Mouse (Mus musculus): Measurements from ENCODE around the gene Klhl21. TPM values are rescaled to one million over a fixed set of nuclear protein-coding genes. Genes with fewer than 3 reads are reported as not detected.

The Klhl21 gene
- total RNA-seq (2012; rRNA removed) = 19.7 and 21.0 TPM in 2 replicates

DNA sequence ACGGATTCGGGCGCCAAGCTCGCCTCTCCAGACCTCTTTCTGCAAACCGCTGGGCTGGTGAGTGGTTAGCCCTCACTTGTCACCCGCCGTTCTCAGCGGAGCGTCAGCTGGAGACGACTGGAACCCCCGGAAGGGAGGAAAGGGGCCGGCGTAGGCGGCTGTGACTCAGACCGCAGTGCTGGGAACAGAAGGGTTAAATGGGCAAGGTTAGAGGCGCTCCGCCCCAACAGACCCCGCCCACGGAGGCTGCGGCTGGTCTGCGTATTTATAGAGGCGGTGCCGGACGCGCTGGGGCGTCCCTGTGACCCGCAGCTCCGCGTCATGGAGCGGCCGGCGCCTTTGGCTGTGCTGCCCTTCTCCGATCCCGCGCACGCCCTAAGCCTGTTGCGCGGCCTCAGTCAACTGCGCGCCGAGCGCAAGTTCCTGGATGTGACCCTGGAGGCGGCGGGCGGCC is at the start of gene Klhl21:
Gene Klhl21, plus strand, starts transcription at position 182 of the 454 bp plus-strand sequence.
- Histone ChIP-seq H3K9me3 (ENCODE audit: control insufficient read depth, insufficient read depth, low read depth, low read length) (no peaks in the 10 kb centered on the region), H3K27ac (ENCODE audit: insufficient read depth, low read depth, low read length, poor library complexity, severe bottlenecking) (peak within 1 kb of the TSS; percentile 53; the same call in 1 of the 2 replicates), H3K36me3 (ENCODE audit: control insufficient read depth, insufficient read depth, low read length, poor library complexity, severe bottlenecking) (peaks cover 26% of the 10 kb centered on the region; the same call in 1 of the 2 replicates), H3K4me1 (ENCODE audit: control insufficient read depth in 2 of 2, insufficient read depth in 2 of 2, low read length in 2 of 2, poor library complexity in 1 of 2) (peaks cover 0 to 23% of the 10 kb centered on the region in 2 experiments; a peak in 3 of 4 replicates), H3K4me3 (ENCODE audit: insufficient read depth in 1 of 2, low read depth in 1 of 2, low read length in 2 of 2, poor library complexity in 1 of 2, severe bottlenecking in 1 of 2) (peak within 1 kb of the TSS; percentile 86 to 88), H3K9ac (ENCODE audit: insufficient read depth, low read depth, low read length, poor library complexity, severe bottlenecking) (peak within 1 kb of the TSS; percentile 80)
- in situ Hi-C loops (cut with MboI; ENCODE audit: low sequenced_read_pairs in 2 of 2, unreplicated experiment in 2 of 2) = no loop called here
- no peak for TF ChIP-seq HCFC1 (IDR thresholded peaks at IDR 0.05; ENCODE audit: borderline replicate concordance, insufficient read depth, low read length)
- no peak for TF ChIP-seq ZNF384 (IDR thresholded peaks at IDR 0.05; ENCODE audit: low read depth, low read length)
- no peak for TF ChIP-seq MAFK (IDR thresholded peaks at IDR 0.05; ENCODE audit: insufficient read depth, low read depth, low read length)
- peak; percentile 81 for DNase-seq (ENCODE audit: low read depth, low spot score)

DNA sequence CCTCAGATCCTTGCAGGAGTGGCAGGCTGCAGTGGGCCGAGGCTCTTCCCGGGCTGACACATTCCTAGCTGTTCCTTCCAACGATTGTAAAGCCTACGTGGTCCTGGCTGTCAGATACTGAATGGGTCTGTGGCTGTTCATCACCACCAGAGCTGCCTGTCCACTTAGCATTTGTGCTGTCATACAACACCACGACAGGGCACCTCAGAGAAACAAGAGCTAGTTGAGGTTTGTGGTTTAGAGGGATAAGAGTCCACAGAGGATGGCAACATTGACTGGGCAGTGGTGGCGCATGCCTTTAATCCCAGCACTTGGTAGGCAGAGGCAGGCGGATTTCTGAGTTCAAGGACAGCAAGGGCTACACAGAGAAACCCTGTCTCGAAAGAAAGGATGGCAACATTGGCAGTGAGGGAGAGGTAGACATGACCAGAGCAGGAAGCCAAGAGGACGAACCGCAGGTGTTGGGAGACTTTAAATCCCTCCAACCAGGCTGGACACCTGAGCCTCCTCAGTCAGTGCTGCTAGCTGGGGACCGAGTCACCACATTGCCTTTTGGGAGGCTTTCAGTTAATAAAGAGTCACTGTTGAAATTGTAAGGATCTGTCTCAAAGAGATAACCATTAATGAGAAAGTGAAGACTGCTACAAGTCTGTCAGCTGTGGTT is 48.6 kb upstream of the Klhl21 start:
- Histone ChIP-seq H3K9me3 (ENCODE audit: control insufficient read depth, insufficient read depth, low read depth, low read length) (no peaks in the 10 kb centered on the region), H3K4me1 (ENCODE audit: control insufficient read depth in 2 of 2, insufficient read depth in 2 of 2, low read length in 2 of 2, poor library complexity in 1 of 2) (no peaks in the 10 kb centered on the region; a peak in 1 of 4 replicates), H3K4me3 (ENCODE audit: insufficient read depth in 1 of 2, low read depth in 1 of 2, low read length in 2 of 2, poor library complexity in 1 of 2, severe bottlenecking in 1 of 2) (no peak overlapping the region), H3K9ac (ENCODE audit: insufficient read depth, low read depth, low read length, poor library complexity, severe bottlenecking) (0 out of 2 replicates have a peak overlapping the region, but pooled peaks have one; percentile 30), H3K27ac (ENCODE audit: insufficient read depth, low read depth, low read length, poor library complexity, severe bottlenecking) (no peak overlapping the region), H3K36me3 (ENCODE audit: control insufficient read depth, insufficient read depth, low read length, poor library complexity, severe bottlenecking) (peaks cover 51% of the 10 kb centered on the region)
- in situ Hi-C loops (cut with MboI; ENCODE audit: low sequenced_read_pairs in 2 of 2, unreplicated experiment in 2 of 2) = no loop called here
- TF ChIP-seq MAFK (IDR thresholded peaks at IDR 0.05; ENCODE audit: insufficient read depth, low read depth, low read length) = no peak
- TF ChIP-seq CHD2 (IDR thresholded peaks at IDR 0.05; ENCODE audit: low read depth, low read length) = no peak
- TF ChIP-seq HCFC1 (IDR thresholded peaks at IDR 0.05; ENCODE audit: borderline replicate concordance, insufficient read depth, low read length) = no peak
- no peak for TF ChIP-seq ZC3H11A (IDR thresholded peaks at IDR 0.05; ENCODE audit: borderline replicate concordance, low read depth, low read length)
- TF ChIP-seq ZNF384 (IDR thresholded peaks at IDR 0.05; ENCODE audit: low read depth, low read length) = no peak
- no peak for DNase-seq (ENCODE audit: low read depth, low spot score)

DNA sequence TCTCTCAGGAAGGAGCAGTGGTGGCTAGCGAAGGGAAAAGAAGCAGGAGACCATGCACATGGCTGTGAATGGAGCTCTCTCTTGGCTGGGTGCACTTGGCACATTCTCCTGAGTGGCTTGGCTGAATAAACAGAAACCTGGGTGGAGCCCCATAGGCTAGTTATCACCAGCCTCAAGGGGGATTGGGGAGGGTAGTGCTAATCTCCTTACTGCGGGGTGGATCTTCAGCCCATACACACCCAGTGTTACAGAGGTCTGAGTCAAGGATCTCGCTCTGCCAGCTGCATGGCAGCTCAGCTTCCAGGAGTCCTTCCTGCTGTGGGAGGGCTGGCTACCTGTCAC is 48.1 kb upstream of the Klhl21 start:
- Histone ChIP-seq H3K9ac (ENCODE audit: insufficient read depth, low read depth, low read length, poor library complexity, severe bottlenecking) (no peak overlapping the region), H3K9me3 (ENCODE audit: control insufficient read depth, insufficient read depth, low read depth, low read length) (no peaks in the 10 kb centered on the region), H3K4me1 (ENCODE audit: control insufficient read depth in 2 of 2, insufficient read depth in 2 of 2, low read length in 2 of 2, poor library complexity in 1 of 2) (no peaks in the 10 kb centered on the region; a peak in 1 of 4 replicates), H3K27ac (ENCODE audit: insufficient read depth, low read depth, low read length, poor library complexity, severe bottlenecking) (no peak overlapping the region), H3K36me3 (ENCODE audit: control insufficient read depth, insufficient read depth, low read length, poor library complexity, severe bottlenecking) (peaks cover 52% of the 10 kb centered on the region), H3K4me3 (ENCODE audit: insufficient read depth in 1 of 2, low read depth in 1 of 2, low read length in 2 of 2, poor library complexity in 1 of 2, severe bottlenecking in 1 of 2) (no peak overlapping the region)
- in situ Hi-C loops (cut with MboI; ENCODE audit: low sequenced_read_pairs in 2 of 2, unreplicated experiment in 2 of 2) = no loop called here
- no peak for DNase-seq (ENCODE audit: low read depth, low spot score)
- TF ChIP-seq ZNF384 (IDR thresholded peaks at IDR 0.05; ENCODE audit: low read depth, low read length) (no peak), MAFK (IDR thresholded peaks at IDR 0.05; ENCODE audit: insufficient read depth, low read depth, low read length) (no peak)

DNA sequence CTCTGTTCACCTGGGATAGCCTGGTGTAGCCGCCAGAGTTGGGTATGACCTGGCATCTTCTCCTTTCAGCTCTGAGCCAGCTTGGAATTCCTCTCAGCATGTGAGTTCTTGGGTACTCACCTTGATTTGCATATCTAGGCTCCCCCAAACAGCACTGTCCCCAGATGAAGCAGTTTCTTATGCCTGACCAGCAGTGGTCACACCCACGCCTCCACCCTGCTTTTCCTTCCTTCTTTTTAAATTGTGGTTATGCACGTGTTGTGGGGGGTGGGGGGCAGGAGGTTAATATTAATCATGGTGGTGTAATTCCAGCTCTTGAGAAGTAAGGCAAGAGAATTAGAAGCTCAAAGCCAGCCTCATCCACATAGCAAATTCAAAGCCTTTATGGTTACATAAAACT is 45.8 kb upstream of the Klhl21 start:
- Histone ChIP-seq H3K4me1 (ENCODE audit: control insufficient read depth in 2 of 2, insufficient read depth in 2 of 2, low read length in 2 of 2, poor library complexity in 1 of 2) (peaks cover 0 to 2% of the 10 kb centered on the region in 2 experiments; a peak in 3 of 4 replicates), H3K36me3 (ENCODE audit: control insufficient read depth, insufficient read depth, low read length, poor library complexity, severe bottlenecking) (peaks cover 33% of the 10 kb centered on the region), H3K27ac (ENCODE audit: insufficient read depth, low read depth, low read length, poor library complexity, severe bottlenecking) (no peak overlapping the region), H3K4me3 (ENCODE audit: insufficient read depth in 1 of 2, low read depth in 1 of 2, low read length in 2 of 2, poor library complexity in 1 of 2, severe bottlenecking in 1 of 2) (no peak overlapping the region), H3K9me3 (ENCODE audit: control insufficient read depth, insufficient read depth, low read depth, low read length) (no peaks in the 10 kb centered on the region), H3K9ac (ENCODE audit: insufficient read depth, low read depth, low read length, poor library complexity, severe bottlenecking) (no peak overlapping the region)
- in situ Hi-C loops (cut with MboI; ENCODE audit: low sequenced_read_pairs in 2 of 2, unreplicated experiment in 2 of 2) = no loop called here
- no peak for DNase-seq (ENCODE audit: low read depth, low spot score)
- no peak for TF ChIP-seq ZC3H11A (IDR thresholded peaks at IDR 0.05; ENCODE audit: borderline replicate concordance, low read depth, low read length)
- TF ChIP-seq ZNF384 (IDR thresholded peaks at IDR 0.05; ENCODE audit: low read depth, low read length) = no peak
- no peak for TF ChIP-seq HCFC1 (IDR thresholded peaks at IDR 0.05; ENCODE audit: borderline replicate concordance, insufficient read depth, low read length)
- no peak for TF ChIP-seq CHD2 (IDR thresholded peaks at IDR 0.05; ENCODE audit: low read depth, low read length)
- no peak for TF ChIP-seq MAFK (IDR thresholded peaks at IDR 0.05; ENCODE audit: insufficient read depth, low read depth, low read length)
